Mouse (Mus musculus) cerebellum, adult 2 months (tissue): ENCODE measurements around the gene Crabp2. TPM values are rescaled to one million over a fixed set of nuclear protein-coding genes. Genes with fewer than 3 reads are reported as not detected.

Experiments used
- DNase-seq, 2 experiments: peaks; one replicate each; pipeline ENCODE4 v3.0.0; 2021
- H3K27ac ChIP-seq: fragments of 200-500 bp; 2 replicates; pipeline ENCODE4 v1.5.1; 2012; ENCODE audit warnings: low read length, control low read depth, inconsistent platforms; ENCODE audit not compliant: insufficient read depth
- H3K27me3 ChIP-seq: fragments of 200-500 bp; 2 replicates; pipeline ENCODE4 v1.6.1; 2012; ENCODE audit warnings: inconsistent platforms, mild to moderate bottlenecking, low read length, moderate library complexity; ENCODE audit not compliant: control insufficient read depth, insufficient read depth
- H3K4me1 ChIP-seq: fragments of 200-500 bp; 2 replicates; pipeline ENCODE4 v1.6.1; 2011; ENCODE audit warnings: low read length; ENCODE audit not compliant: control insufficient read depth, insufficient read depth
- H3K4me3 ChIP-seq: fragments of 200-500 bp; replicated peaks from 2 replicates; pipeline ENCODE3; 2011; ENCODE audit warnings: mild to moderate bottlenecking, low read depth, low read length, control low read depth; ENCODE audit not compliant: insufficient read depth
- CTCF ChIP-seq: fragments of 200-500 bp; IDR thresholded peaks from 2 replicates; pipeline ENCODE4 v1.5.1; 2011; ENCODE audit warnings: low read depth, mild to moderate bottlenecking, control low read depth, low read length, moderate library complexity, borderline replicate concordance; ENCODE audit not compliant: insufficient read depth
- POLR2A ChIP-seq: fragments of 200-500 bp; IDR thresholded peaks from 2 replicates; pipeline ENCODE4 v1.6.1; 2011; ENCODE audit warnings: low read length, control low read depth, borderline replicate concordance; ENCODE audit not compliant: insufficient read depth
- WGBS: fragments of 180-500 bp; shearing (Covaris S2); methylation state at CpG from one replicate; pipeline ENCODE4 v1.1.7; 2018; 5-methylcytosine and 5-hydroxymethylcytosine counted together
- polyA plus RNA-seq: library from polyadenylated mRNA; depleted of rRNA; stranded (reverse); fragments of >200 nt; gene quantifications from 2 replicates; pipeline ENCODE4 v1.2.3, GENCODE M21; 2012

Gene Crabp2
- polyA plus RNA-seq, 1 experiment, result 3.5 TPM

DNA sequence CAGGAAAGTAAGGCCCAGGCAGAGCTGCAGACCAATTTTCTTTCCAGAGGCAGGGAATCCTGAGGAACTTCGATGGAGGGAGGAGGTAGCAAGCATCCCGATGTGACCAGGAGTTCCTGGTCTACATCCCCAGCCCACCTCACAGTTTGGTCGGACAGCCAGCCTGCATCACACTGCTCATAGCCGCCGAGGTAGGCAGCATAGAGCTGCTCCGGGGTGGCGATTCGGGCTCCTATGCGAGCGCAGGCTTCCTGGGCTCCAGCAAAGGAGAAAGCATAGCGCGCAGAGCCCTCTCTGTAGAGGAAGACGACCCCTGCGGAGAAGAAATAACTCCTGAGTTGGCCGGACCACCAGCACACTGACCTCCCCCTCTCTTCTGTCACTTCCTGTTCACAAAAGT, 47.9 kb downstream of the Crabp2 start:
- Histone ChIP-seq H3K4me1 (no peaks in the 10 kb centered on the region; the same call in 1 of the 2 replicates), H3K27ac (no peak overlapping the region), H3K4me3 (no peak overlapping the region), H3K27me3 (peaks cover 4% of the 10 kb centered on the region; the same call in 1 of the 2 replicates)
- no peak for TF ChIP-seq POLR2A
- no peak for TF ChIP-seq CTCF
- no peak for DNase-seq
- 20% methylated on average over 15 of the region's 15 CpGs for WGBS

DNA sequence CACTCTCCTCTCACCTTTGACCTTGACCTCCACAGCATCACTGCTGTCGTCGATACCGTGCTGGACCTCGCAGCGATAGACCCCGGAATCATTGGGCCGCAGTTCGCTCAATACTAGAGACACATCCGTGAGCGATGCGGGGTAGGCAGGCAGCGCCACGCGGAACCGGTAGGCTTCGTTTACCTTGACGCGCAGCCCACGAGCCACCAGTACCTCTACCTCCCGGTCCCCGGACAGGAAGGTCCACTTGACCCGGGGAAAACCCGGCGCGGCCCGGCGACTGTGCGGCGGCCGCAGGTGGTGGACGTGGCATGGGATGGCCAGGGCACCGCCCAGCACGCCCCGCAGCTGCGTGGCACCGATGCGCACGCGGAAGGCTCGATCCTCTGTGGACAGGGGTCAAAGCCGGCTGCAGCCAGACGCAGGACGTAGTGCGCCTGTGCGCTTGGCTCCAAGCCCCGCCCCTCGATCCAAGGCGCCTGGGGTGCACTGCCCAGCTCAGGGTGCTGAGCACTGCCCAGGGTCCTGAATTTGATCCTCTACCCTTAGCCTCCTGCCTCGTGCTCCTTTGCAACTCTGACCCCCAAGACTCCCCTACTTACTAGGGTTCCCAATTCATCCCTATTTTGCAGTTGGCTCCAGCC, 48.6 kb downstream of the Crabp2 start:
- Histone ChIP-seq H3K27ac (no peak overlapping the region), H3K4me3 (peak overlapping the region; percentile 44), H3K27me3 (peaks cover 4% of the 10 kb centered on the region; the same call in 1 of the 2 replicates), H3K4me1 (no peaks in the 10 kb centered on the region; the same call in 1 of the 2 replicates)
- DNase-seq, result peak in 1 of 2 experiments; percentile 16
- 6% methylated on average over 49 of the region's 49 CpGs for WGBS
- TF ChIP-seq POLR2A, result no peak
- TF ChIP-seq CTCF, result no peak

DNA sequence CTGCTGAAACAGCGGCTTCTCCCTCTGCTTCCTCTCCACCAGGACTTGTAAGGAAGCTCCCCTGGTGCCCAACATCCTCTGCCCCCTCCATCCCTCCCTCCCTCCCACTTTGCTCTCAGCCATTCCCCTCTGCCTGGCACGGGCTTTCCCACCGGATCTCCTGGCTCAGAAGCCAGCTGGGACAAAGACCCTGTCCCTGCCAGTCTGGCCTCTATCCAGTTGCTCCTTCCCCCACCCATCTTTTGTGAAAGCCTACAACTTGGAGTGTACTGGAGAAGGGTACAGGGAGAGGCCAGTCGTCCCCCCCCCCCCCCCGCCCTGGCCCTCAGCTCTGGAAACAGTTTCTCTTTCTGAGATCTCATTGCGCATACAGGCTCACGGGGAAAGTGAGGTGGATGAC, 50.3 kb downstream of the Crabp2 start:
- peak overlapping the region; percentile 53 for H3K4me3 ChIP-seq
- H3K4me1 ChIP-seq, result no peaks in the 10 kb centered on the region; the same call in 1 of the 2 replicates
- TF ChIP-seq POLR2A (no peak), CTCF (no peak)
- WGBS, result 3% methylated on average over 7 of the region's 7 CpGs
- peak in 1 of 2 experiments; percentile 33 for DNase-seq
- no peak overlapping the region for H3K27ac ChIP-seq
- H3K27me3 ChIP-seq, result peaks cover 4% of the 10 kb centered on the region; the same call in 1 of the 2 replicates

DNA sequence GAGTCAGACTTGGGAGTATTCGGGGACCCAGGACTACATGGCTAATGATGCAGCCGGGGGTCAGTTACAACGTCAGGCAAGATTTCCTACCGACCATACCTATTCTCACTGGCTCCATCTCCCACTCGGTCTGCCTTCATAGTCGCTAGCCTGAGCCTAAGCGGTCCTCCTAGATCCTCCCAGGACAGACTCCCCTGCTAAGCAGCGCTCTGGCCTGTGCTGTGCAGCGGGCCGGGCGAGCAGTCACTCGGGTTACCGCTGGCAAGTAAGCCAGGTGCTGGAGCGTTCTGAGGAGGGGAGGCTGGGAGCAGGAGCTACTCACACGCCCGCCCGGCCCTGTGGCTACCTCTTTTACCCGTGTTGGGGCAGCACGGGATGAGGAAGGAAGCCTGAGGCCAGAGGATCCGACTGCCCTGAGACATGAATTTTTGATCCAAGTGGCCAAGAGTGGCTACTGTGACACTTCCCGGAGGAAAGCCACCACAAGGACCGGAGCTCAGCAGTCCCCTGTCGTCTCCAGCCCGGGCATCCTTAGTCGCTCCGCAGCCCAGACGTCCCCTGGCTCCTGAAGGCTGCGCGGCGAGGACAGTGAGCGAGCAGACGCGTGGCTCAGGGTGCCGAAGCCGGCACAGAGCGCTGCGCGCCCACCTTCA, 50.9 kb downstream of the Crabp2 start:
- under 1% methylated on average over 38 of the region's 38 CpGs for WGBS
- DNase-seq, result no peak
- Histone ChIP-seq H3K4me1 (no peaks in the 10 kb centered on the region; the same call in 1 of the 2 replicates), H3K27me3 (peaks cover 4% of the 10 kb centered on the region; the same call in 1 of the 2 replicates), H3K27ac (peak overlapping the region; percentile 57; the same call in 1 of the 2 replicates), H3K4me3 (peak overlapping the region; percentile 53)
- TF ChIP-seq POLR2A, result no peak
- no peak for TF ChIP-seq CTCF

DNA sequence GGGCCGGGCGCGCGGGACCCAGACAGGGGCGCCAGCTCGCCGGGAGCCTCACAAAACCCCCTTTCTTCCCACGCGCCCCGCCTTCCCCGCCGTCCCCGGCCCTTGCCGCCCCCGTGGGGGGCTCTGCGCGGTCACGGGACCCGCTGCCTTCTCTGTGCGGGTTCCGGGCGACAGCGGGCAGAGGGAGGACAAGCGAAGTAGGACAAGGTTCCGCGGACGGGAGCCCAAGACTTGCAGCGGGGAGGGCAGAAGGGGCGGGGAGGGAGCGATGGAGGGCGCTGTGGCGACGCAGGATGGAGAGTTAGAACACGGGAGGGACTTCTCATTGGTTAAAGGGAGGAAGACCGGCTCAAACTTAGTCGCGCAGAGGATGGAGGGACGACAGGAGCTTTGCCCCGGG, 51.7 kb downstream of the Crabp2 start, which contains the start of gene Bcan:
Gene Bcan (minus strand): TSS at position 50 of the 400 bp plus-strand sequence.
- peaks cover 4% of the 10 kb centered on the region; the same call in 1 of the 2 replicates for H3K27me3 ChIP-seq
- H3K4me1 ChIP-seq, result no peaks in the 10 kb centered on the region; the same call in 1 of the 2 replicates
- WGBS, result under 1% methylated on average over 39 of the region's 39 CpGs
- no peak for TF ChIP-seq CTCF
- TF ChIP-seq POLR2A, result no peak
- H3K27ac ChIP-seq, result peak within 1 kb of the TSS; percentile 57; the same call in 1 of the 2 replicates
- peak within 1 kb of the TSS; percentile 53 for H3K4me3 ChIP-seq
- peak; percentile 47 to 54 for DNase-seq

DNA sequence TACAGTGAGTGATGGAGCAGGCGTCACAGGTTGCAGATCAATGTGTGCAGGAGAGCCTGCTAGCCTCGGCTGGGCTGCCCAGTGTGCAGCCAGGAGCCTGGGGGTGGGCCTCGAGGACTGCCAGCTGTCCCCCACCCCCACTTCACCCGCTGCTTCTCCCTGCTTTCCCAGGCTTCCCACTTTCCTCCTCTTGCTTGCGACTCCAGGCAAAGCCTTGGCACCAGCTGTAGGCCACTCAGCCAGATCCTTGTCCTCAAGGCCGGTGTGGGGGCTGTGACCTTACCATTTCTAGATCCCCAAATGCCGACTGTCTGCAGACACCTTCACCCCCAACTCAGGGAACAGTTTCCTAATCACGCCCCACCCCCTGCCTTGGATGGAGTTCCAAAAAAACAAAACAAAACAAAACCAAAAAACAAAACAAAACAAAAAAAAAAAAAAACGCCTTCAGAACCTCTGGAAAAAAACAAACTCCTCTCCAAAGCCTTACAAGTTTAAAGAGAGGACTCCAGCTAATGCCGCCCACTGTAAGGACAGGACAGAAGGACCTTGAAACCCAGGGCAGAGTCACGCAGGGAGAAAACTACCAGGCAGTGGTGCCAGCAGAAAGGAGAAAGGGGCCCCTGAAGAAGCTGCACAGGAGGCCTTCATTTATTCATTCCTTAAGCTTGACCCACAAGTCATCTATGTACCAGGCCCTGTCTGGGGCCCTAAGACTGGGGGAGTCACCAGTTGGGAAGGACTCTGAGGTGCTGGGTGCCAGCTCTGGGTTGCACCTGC, 52.5 kb downstream of the Crabp2 start:
- Histone ChIP-seq H3K27ac (no peak overlapping the region; the same call in 1 of the 2 replicates), H3K27me3 (peaks cover 4% of the 10 kb centered on the region; the same call in 1 of the 2 replicates)

More for the DNA sequence above, 52.5 kb downstream of the Crabp2 start:
- 31% methylated on average over 11 of the region's 11 CpGs for WGBS
- DNase-seq, result peak in 1 of 2 experiments; percentile 28
- Histone ChIP-seq H3K4me3 (peak overlapping the region; percentile 53), H3K4me1 (no peaks in the 10 kb centered on the region; the same call in 1 of the 2 replicates)
- no peak for TF ChIP-seq CTCF
- TF ChIP-seq POLR2A, result no peak
